Mouse (Mus musculus): ENCODE results near the gene Sorcs2.
A peak's percentile ranks its signal among the peaks of the same experiment; 100 is the strongest.
"Not testable (repeated sequence)": the region's sequence is repeated elsewhere in the genome, so short reads cannot be mapped to it uniquely, and the experiment has no call there.

The Sorcs2 gene

DNA sequence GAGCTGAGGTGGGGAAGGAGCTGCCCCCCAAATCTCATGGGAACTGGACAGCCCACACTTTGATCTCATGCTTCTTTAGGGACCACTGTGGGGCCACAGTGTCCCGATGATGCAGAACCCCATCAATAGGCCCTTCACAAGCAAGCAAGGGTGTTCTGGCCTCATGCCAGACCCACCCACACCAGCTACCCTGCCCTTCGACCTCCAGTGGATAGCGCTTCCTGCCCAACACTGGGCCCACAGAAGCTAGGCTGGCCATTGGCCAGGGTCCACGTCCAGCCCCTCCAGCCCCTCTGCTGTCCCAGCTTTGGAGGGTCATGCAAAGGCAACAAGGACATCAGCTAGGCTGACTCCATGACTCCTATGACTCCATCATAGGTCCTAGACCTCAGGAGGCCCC lies 99.9 kb downstream of the Sorcs2 start:
- DNase-seq (ENCODE audit: low spot score) = no peak

DNA sequence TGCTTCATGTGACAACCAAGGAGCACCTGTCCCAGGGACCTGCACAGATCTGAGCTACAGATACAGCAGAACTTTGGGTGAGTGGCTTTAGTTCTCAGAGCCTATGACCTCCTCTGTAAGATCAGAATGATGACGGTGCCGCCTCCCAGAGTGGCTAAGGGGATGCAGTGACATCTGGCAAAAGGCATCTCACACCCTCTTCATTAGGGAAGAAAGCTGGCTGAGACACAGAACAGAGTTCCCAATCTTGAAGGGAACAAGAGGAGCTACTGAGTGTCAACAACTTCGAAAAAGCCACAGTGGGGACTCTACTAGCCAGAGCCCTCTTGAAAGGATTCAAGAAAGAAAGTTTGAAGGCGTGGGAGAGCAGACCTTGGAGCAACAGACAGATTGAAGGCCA lies 100.7 kb downstream of the Sorcs2 start:
- DNase-seq (ENCODE audit: low spot score) = no peak

DNA sequence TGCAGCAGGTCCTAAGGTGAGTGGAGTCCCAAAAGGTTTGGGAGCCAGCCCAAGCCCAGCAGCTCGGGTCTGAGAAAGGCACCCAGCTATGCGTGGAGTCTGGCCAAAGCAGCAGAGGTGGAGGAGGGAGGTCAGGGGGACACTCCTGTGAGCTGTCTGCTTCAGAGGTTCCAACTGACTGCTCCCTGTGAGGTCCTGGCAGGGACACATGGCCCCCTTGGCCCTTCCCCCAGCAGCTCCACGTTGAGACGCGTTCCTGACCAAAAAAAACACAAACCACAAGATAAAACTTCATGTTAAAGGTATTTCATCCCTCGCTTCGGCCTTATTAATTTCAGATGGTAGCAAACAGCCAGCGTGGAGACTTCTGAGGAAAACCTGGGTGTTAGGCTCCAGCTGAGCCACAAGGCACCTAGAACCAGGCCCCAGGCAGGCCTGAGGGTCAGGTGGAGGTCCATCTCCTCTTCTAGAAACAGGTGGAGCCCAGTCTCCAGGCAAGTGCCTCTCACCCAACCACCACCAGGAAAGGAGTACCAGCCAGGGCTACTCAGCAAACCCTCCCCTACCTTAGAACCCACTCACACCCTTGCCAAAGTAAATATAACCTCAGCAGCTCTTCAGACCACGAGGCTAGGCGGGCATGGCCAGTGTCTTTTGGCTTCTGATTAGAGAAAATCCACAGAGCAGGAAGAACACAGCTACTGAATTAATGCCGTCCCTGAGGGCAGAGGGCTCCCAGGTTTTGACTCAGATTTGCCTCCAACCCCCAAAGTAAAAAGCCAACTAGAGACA lies 104.6 kb downstream of the Sorcs2 start:
- DNase-seq (ENCODE audit: low spot score) = peak; percentile 42

- DNase-seq (ENCODE audit: low spot score) = peak; percentile 34
Measured at GRCm38 (mm10) chr5:36292321-36292720, 105.6 kb downstream of the Sorcs2 start.

GRCm38 (mm10) chr5:36291191-36291590 lies 106.7 kb downstream of the Sorcs2 start:
- peak; percentile 34 for DNase-seq (ENCODE audit: low spot score)

DNA sequence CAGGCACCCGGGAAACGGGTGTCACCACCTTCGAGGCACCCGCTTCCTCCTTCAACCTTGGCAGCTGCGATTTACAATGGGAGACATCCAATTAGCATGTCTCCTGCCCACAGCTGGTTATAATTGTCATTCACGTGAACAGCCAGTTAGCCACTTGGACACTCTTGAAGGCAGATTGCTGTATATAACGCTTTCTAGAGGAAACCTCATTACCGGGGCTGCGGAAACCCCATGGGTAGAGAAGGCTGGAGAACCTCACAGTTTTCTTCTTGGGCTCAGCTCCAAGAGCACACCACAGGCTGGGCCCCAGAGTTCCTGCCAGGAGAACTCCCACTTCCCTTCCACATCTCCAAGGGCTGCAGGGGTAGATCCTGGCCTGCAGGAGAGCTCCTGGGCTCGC lies 112.5 kb downstream of the Sorcs2 start:
- no peak for DNase-seq (ENCODE audit: low spot score)

- no peak for DNase-seq (ENCODE audit: low spot score)
Measured at GRCm38 (mm10) chr5:36279896-36280295, 118.0 kb downstream of the Sorcs2 start.

DNA sequence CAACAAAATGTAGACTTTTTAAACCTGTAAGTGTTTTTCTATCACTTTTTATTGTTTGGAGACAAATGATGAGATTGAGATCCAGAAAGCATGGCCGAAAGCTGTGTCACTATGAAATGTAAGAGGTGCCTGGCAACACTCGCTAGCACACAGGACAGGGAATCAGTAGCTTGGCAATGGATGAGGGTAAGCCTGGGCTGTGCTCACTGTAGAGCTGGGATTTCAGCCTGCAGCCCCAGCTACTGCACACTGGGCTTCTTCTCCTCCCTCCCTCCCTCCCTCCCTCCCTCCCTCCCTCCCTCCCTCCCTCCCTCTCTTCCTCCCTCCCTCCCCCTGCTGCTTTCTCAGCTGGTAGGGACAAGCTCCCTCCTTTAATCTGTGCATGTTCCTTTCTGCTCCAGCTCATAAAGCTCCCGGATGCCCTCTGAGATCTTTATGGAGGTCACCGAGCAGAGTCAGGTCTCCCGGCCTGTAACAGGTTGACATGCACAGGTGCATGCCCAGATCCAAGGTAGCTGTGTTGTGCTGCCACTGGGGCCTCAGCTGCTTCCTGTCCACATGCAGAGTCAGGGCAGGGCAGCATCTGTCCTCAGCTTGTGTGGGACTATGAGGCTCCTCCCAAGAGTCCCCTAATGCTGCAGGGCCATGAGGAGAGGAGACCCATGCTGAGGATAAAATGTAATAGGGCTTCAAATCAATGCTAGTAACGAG lies 123.1 kb downstream of the Sorcs2 start:
- DNase-seq (ENCODE audit: low spot score) = no peak

DNA sequence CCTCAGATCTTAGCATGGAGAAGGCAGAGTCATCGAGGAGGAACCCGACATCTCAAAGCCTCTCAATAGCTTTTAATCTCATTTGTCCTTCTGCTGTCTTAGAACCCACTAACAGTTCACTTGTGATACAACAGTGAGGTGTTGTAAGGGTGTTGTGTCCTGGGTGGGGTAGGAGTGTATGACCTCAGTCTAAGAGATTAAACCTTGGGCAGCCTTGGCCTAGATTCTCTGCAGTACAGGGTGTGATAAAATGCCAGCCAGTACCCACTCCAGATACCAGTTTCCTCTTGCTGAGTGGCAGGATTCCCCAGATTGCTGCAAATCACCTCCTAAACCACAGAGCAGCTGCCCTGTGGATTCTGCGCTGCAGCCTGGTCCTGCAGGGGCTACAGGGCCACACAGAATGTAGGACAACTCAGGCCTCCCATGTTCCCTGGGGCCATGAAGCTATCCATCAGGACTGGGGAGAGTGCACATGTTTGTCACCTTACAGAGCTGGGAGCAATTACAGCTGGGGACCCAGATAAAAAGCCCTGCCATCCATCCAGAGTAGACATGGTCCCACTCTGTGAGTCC lies 130.7 kb downstream of the Sorcs2 start:
- no peak for DNase-seq (ENCODE audit: low spot score)

- DNase-seq (ENCODE audit: low spot score) = no peak
Measured at GRCm38 (mm10) chr5:36260862-36261261, 137.1 kb downstream of the Sorcs2 start.

DNA sequence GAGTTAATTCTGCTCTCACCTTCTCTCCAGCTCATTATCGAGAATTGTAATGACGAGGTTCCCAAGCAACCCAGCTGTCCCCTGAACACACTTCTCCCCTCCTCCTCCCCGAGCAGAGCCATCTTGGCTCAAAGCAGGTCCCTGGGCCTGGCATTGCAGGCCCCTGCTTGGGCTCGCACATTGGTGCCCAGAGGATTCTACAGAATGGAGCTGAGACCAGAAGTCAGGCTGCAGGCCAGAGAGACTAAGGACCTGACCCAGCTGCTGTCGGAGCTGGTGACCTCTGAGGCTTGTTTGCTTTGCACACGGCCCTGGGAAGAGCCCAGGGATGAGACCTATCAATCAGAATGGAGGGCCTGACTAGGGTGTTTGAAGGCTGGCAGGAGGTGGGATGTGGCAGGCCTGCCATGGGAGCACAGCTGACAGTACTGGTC lies 138.2 kb downstream of the Sorcs2 start:
- no peak for DNase-seq (ENCODE audit: low spot score)

DNA sequence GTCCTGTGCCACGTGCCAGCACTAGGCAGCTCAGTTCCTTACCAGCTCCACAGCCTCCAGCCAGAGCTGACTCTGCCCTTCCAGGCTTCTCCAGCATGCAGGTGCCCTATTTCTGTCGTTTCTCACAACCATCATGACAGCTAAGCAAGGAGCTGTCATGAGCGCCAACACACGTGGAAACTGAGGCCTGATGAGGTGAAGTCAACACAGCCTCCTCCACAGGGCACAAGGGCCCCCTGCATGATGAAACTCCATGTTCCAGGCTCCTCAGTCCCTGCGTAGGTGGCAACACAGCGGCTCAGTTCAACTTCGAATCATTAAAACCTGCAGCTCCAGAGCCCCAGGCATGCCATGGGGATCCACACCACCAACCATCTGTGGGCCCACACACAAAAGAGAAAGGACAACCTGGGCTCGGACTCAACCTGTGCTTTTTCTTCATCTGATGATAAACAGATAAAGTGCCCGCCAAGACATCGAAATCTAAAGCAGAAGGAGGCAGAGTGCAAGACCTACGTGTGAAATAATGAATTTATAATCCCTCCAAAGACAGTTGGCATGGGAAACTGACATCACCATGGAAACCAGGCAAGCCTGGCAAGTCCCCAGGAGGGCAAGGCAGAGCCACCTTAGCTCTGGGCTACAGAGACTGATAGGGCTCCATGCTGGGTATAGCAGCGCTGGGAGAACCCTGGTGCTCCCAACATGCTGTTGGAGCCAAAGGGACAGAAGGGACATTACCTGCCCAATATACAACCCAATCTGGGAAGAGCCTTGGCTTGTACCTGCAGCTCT lies 139.4 kb downstream of the Sorcs2 start:
- DNase-seq (ENCODE audit: low spot score) = no peak

DNA sequence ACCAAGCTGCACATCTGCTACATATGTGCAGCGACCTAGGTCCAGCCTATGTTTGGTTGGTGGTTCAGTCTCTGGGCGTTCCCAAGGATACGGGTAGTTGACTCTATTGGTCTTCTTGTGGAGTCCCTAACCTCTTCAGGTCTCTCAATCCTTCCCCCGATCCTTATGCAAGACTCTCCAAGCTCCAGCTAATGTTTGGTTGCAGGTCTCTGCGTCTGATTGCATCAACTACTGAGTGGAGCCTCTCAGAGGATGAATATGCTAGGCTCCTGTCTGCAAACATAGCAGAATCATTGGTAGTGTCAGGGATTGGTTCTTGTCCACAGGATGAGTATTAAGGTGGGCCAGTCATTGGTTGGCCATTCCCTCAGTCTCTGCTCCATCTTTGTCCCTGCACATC lies 140.9 kb downstream of the Sorcs2 start:
- DNase-seq (ENCODE audit: low spot score) = no peak

- no peak for DNase-seq (ENCODE audit: low spot score)
Measured at GRCm38 (mm10) chr5:36254642-36255516, 143.1 kb downstream of the Sorcs2 start.

DNA sequence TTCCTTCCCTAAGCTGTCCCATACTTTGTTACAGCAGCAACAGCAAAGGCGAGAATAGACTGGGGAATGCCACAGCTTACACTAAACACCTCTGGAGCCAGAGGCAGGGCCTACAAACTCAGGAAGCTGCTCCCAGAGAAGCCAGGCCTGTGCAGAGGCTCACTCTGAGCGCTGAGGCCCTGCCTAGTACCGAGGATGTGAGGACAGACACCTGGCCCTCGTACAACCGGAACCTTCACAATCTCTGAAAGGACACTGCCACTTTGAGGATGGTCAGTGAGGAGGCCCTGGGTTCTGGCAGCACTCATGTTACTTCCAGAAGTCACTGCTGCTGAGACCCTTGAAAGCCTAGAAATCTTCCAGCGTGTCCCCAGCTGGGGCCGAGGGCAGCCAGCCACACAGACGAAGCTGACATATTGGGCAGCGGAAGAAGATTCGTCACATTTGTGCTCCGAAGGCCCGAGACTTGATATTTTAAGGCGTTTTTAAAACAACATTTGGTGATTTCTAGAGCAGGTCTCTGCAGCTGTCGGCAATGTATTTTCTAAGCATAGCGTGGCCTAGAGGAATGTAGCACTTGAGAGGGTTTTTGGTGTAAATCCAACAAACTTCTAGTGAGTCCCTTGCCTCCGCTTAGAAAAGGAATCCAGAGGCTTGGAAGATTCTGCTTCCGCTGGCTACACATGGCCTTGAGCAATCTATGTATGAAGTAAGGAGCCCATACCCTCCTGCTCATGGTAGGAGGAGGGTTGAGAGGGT lies 145.0 kb downstream of the Sorcs2 start:
- no peak for DNase-seq (ENCODE audit: low spot score)

GRCm38 (mm10) chr5:36248022-36248421 lies 149.9 kb downstream of the Sorcs2 start:
- no peak for DNase-seq (ENCODE audit: low spot score)

DNA sequence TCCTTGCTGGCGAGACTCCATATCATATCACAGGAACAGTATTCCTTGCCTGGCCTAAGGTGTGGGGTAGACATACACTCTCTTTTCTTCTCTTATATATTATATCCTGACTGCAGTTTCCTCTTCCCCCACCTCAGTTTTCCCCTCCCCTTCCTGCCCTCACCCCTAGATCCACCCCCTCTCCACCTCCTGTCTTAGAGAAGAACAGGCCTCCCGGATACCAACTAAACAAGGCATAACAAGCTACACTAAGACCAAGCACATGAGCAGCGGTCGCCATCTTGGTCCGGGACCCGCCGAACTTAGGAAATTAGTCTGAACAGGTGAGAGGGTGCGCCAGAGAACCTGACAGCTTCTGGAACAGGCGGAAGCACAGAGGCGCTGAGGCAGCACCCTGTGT lies 160.4 kb downstream of the Sorcs2 start:
- DNase-seq (ENCODE audit: low spot score) = not testable (repeated sequence)

DNA sequence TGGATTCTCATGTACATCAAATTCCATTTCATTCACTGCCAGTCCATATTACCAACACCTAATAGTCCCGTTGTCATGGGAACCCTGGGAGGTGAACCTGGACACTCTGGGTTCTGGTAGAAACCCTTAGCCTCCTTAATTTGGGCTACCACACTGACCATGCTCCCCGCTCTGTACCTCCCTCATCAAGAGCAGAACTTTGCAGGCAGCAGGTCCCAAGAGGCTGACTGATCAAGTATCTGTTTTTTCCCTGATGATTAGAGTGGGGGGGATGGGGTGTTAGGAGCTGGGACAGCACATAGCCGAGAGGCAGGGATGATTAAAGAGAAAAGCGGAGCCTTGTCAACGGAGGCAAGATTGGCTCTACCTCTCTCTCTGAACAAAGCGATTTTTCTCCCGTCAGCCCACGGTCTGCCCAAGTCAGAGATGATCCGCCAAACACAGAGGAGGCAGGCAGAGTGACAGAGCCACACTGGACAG lies 167.6 kb downstream of the Sorcs2 start:
- no peak for DNase-seq (ENCODE audit: low spot score)

DNA sequence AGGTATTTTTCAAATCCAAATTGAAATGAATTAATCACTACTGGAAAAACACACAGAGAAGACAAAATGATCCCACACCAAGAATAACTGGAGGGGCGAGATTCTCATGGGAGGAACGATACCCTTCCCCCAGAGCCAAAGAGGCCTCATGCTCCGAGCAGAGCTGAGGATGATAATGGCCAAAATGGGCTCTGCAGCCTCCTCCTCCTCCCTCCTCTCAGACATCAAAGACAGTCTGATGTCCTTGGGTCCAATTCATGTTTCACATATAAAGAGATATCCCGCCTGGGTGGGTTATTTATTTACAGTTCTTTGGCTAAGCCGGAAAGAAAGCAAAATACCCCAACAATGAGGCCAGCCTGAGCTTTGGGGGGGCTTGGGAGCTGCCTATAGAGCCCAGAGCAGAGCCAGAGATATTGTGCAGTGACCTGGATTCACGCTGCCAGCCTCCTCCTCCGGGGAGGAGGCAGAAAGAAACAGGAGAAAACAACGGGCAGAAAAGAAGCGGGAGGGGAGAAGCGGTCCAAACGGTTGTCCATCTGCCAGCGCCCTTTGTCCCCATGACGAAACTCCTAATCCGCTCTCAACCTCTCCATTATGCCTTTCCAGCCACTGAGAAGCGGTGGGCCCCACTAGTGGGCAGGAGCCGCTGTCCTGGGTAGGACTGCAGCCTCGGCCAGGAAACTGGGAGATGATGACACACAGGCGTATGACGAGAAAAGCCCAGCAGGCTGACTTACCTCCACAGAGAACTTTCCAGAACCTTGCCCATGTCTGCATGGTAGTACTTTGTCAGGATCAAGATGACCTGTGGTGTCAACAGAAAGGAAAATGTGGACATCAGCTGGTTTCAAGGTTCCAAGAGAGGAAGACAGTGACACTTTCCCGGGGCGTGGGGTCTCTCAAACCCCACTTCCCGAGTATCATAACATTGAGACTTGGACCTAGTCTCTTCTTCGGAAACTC lies 169.3 kb downstream of the Sorcs2 start:
- no peak for DNase-seq (ENCODE audit: low spot score)

Measured in urinary bladder, postnatal 14 days (tissue).